ENCODE assay signal across 14 mouse cellular contexts in the genomic region with DNA sequence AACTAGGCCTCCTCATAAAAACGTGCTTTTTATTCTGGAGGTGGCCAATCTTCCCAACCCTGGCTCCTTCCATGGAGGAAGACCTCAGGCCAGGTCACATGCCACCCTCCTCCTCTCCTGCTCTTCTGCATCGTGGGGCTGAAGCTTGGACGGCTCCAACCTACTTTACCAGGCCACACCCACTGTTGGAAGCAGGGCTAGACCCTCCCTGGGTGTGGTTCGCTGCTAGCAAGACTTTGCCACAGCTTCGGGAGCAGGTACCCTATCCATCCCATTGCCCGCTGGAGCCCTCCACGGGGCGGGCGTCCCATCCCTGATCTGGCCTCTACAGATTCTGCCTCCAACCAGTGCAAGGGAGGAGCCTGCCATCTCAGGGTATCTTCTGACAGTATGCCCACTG. TPM values are rescaled to one million over a fixed set of nuclear protein-coding genes. Genes with fewer than 3 reads are reported as not detected.
DNase-seq lines count a peak whose midpoint lies in the region; ATAC-seq lines count a peak whose summit lies in the region.
"Had no signal": no experiment of that assay in that cellular context is flagged by ENCODE, and none has a peak within 500 bp of the region (broad histone marks: within the 10 kb centered on the region; RNA-seq: fewer than 3 reads in every experiment).

No protein-coding gene starts in this region.

- H3K27me3 ChIP-seq in heart, embryonic 13.5 days (replicated peaks) = peaks cover 19% of the 10 kb centered on the region; the same call in 1 of the 2 replicates
- H3K27me3 ChIP-seq in liver, embryonic 13.5 days = peaks cover 12% of the 10 kb centered on the region
- 0 out of 2 replicates have a peak, but pooled peaks cover 3% of the 10 kb centered on the region for H3K27me3 ChIP-seq in liver, embryonic 11.5 days (replicated peaks; ENCODE audit: control insufficient read depth, insufficient read depth, low read length)
- 0 out of 2 replicates have a peak, but pooled peaks cover 6% of the 10 kb centered on the region for H3K27me3 ChIP-seq in limb, embryonic 12.5 days
- H3K27me3 ChIP-seq in midbrain, embryonic 10.5 days (ENCODE audit: low read depth, poor library complexity, severe bottlenecking) = peaks cover 11% of the 10 kb centered on the region
- H3K27me3 ChIP-seq: intestine, embryonic 15.5 days; neural tube, embryonic 15.5 days had no signal

- no peaks in the 10 kb centered on the region for H3K9me3 ChIP-seq in heart, embryonic 13.5 days
- H3K9me3 ChIP-seq in liver, embryonic 13.5 days (replicated peaks) = no peaks in the 10 kb centered on the region
- no peaks in the 10 kb centered on the region for H3K9me3 ChIP-seq in liver, embryonic 11.5 days (ENCODE audit: control insufficient read depth, low read length)
- no peaks in the 10 kb centered on the region for H3K9me3 ChIP-seq in limb, embryonic 12.5 days
- no peaks in the 10 kb centered on the region for H3K9me3 ChIP-seq in midbrain, embryonic 10.5 days (replicated peaks)
- H3K9me3 ChIP-seq: intestine, embryonic 15.5 days; megakaryocyte, embryonic 14.5 days; neural tube, embryonic 15.5 days had no signal

- H3K9ac ChIP-seq in heart, embryonic 13.5 days = peak overlapping the region; percentile 14; the same call in 1 of the 2 replicates
- 0 out of 2 replicates have a peak overlapping the region, but pooled peaks have one; percentile 10 for H3K9ac ChIP-seq in liver, embryonic 13.5 days
- H3K9ac ChIP-seq in liver, embryonic 11.5 days (ENCODE audit: low read depth, low read length) = no peak overlapping the region
- H3K9ac ChIP-seq in limb, embryonic 12.5 days (replicated peaks) = no peak overlapping the region
- H3K9ac ChIP-seq: intestine, embryonic 15.5 days; neural tube, embryonic 15.5 days had no signal

- WGBS in heart, embryonic 13.5 days = 55% methylated on average over 9 of the region's 9 CpGs
- 61% methylated on average over 9 of the region's 9 CpGs for WGBS in liver, embryonic 13.5 days (ENCODE audit: insufficient replicate concordance)
- WGBS in liver, embryonic 11.5 days = 77% methylated on average over 9 of the region's 9 CpGs
- 77% methylated on average over 9 of the region's 9 CpGs for WGBS in limb, embryonic 12.5 days
- 81% methylated on average over 9 of the region's 9 CpGs for WGBS in midbrain, embryonic 10.5 days

- H3K36me3 ChIP-seq in heart, embryonic 13.5 days = peaks cover 31% of the 10 kb centered on the region
- H3K36me3 ChIP-seq in liver, embryonic 13.5 days = 0 out of 2 replicates have a peak, but pooled peaks cover 3% of the 10 kb centered on the region
- peaks cover 6% of the 10 kb centered on the region for H3K36me3 ChIP-seq in liver, embryonic 11.5 days (ENCODE audit: control insufficient read depth, insufficient read depth, low read length)
- peaks cover 37% of the 10 kb centered on the region for H3K36me3 ChIP-seq in limb, embryonic 12.5 days
- peaks cover 47% of the 10 kb centered on the region for H3K36me3 ChIP-seq in midbrain, embryonic 10.5 days
- H3K36me3 ChIP-seq: intestine, embryonic 15.5 days had no signal

- no peak overlapping the region for H3K27ac ChIP-seq in heart, embryonic 13.5 days (replicated peaks)
- no peak overlapping the region for H3K27ac ChIP-seq in liver, embryonic 13.5 days
- H3K27ac ChIP-seq in liver, embryonic 11.5 days (ENCODE audit: low read depth, low read length) = no peak overlapping the region
- H3K27ac ChIP-seq in limb, embryonic 12.5 days = peak overlapping the region; percentile 29; the same call in 1 of the 2 replicates
- no peak overlapping the region for H3K27ac ChIP-seq in midbrain, embryonic 10.5 days (replicated peaks)
- H3K27ac ChIP-seq: intestine, embryonic 15.5 days; neural tube, embryonic 15.5 days; stomach, postnatal 0 days had no signal

- peaks cover 25% of the 10 kb centered on the region for H3K4me1 ChIP-seq in heart, embryonic 13.5 days
- H3K4me1 ChIP-seq in liver, embryonic 13.5 days (replicated peaks) = peaks cover 21% of the 10 kb centered on the region
- H3K4me1 ChIP-seq in liver, embryonic 11.5 days (replicated peaks; ENCODE audit: control insufficient read depth, insufficient read depth, low read length) = peaks cover 13% of the 10 kb centered on the region; the same call in 1 of the 2 replicates
- H3K4me1 ChIP-seq in limb, embryonic 12.5 days (replicated peaks) = peaks cover 30% of the 10 kb centered on the region
- peaks cover 28% of the 10 kb centered on the region for H3K4me1 ChIP-seq in midbrain, embryonic 10.5 days

- no peak for DNase-seq in heart, postnatal 36 days
- no peak for DNase-seq in liver, embryonic 13.5 days
- no peak for DNase-seq in liver, embryonic 11.5 days (ENCODE audit: low spot score)
- peak; percentile 52 for DNase-seq in ZHBTc4 (ENCODE audit: low read depth, low spot score)
- DNase-seq in midbrain, embryonic 10.5 days (ENCODE audit: low spot score) = no peak
- DNase-seq: kidney, postnatal 10 days; retina, postnatal 1 day had no signal

- intact Hi-C loops in heart, postnatal 36 days (cut with DNase I) = no loop called here

- H3K4me3 ChIP-seq in heart, embryonic 13.5 days = no peak overlapping the region
- no peak overlapping the region for H3K4me3 ChIP-seq in liver, embryonic 13.5 days (replicated peaks)
- no peak overlapping the region for H3K4me3 ChIP-seq in liver, embryonic 11.5 days (ENCODE audit: low read depth, low read length)
- H3K4me3 ChIP-seq in limb, embryonic 12.5 days (replicated peaks) = no peak overlapping the region
- H3K4me3 ChIP-seq in midbrain, embryonic 10.5 days = no peak overlapping the region
- H3K4me3 ChIP-seq: intestine, embryonic 15.5 days; megakaryocyte, embryonic 14.5 days; neural tube, embryonic 15.5 days had no signal

- ATAC-seq in heart, embryonic 13.5 days (ENCODE audit: extremely low read depth, insufficient number of reproducible peaks, low FRiP score, low TSS enrichment) = no peak
- no peak for ATAC-seq in liver, embryonic 13.5 days (ENCODE audit: low read depth)
- ATAC-seq in liver, embryonic 11.5 days (replicated peaks; ENCODE audit: low FRiP score) = no peak
- ATAC-seq in limb, embryonic 12.5 days (ENCODE audit: insufficient number of reproducible peaks, insufficient read depth, low FRiP score, low TSS enrichment, low read depth) = no peak
- ATAC-seq in erythroblast, adult 5-6 weeks (replicated peaks; ENCODE audit: low FRiP score, poor library complexity, severe bottlenecking) = no peak
- ATAC-seq: intestine, embryonic 15.5 days had no signal

- peak overlapping the region; percentile 40 for H3K4me2 ChIP-seq in heart, embryonic 13.5 days
- H3K4me2 ChIP-seq in liver, embryonic 13.5 days = no peak overlapping the region
- H3K4me2 ChIP-seq in liver, embryonic 11.5 days = no peak overlapping the region
- 0 out of 2 replicates have a peak overlapping the region, but pooled peaks have one; percentile 24 for H3K4me2 ChIP-seq in limb, embryonic 12.5 days
- H3K4me2 ChIP-seq: intestine, embryonic 15.5 days; neural tube, embryonic 15.5 days had no signal

RNA-seq across cellular contexts. Expression of a gene that starts 7.4 kb away (rescaled TPM):
- polyA plus RNA-seq in heart, embryonic 13.5 days (2015; fragmentation: Nextera tagmentation; extraction: Ambion mirVana) = 12.7 and 14.1 TPM in 2 replicates
- total RNA-seq in heart, postnatal 36 days (2021) = 10 to 100 TPM; 13.4 to 16.3 TPM
- 3.1 and 3.2 TPM in 2 replicates for polyA plus RNA-seq in liver, embryonic 13.5 days (2015; fragmentation: Nextera tagmentation; extraction: Ambion mirVana)
- polyA plus RNA-seq in liver, embryonic 11.5 days (2014; fragmentation: Nextera tagmentation; extraction: Ambion mirVana) = 7.2 and 7.9 TPM in 2 replicates
- 28.0 and 29.5 TPM in 2 replicates for polyA plus RNA-seq in limb, embryonic 12.5 days (2016; fragmentation: Nextera tagmentation; extraction: Ambion mirVana)
- 1.0 TPM in 1 of 2 replicates, not detected in the other for total RNA-seq in erythroblast, adult 5-6 weeks (2015; ENCODE audit: low replicate concordance)
- total RNA-seq in erythroblast, adult 5-6 weeks (2017; ENCODE audit: low replicate concordance) = not detected in 2 replicates
- 16.9 and 21.7 TPM in 2 replicates for polyA plus RNA-seq in midbrain, embryonic 10.5 days (2016; fragmentation: Nextera tagmentation; extraction: Ambion mirVana)

RNA-seq across cellular contexts. Expression of a gene that starts 7.5 kb away (rescaled TPM):
- polyA plus RNA-seq in heart, embryonic 13.5 days (2015; fragmentation: Nextera tagmentation; extraction: Ambion mirVana) = 31.0 and 33.5 TPM in 2 replicates
- total RNA-seq in heart, postnatal 36 days (2021) = 10 to 100 TPM; 14.5 to 16.0 TPM
- 24.9 and 25.1 TPM in 2 replicates for polyA plus RNA-seq in liver, embryonic 13.5 days (2015; fragmentation: Nextera tagmentation; extraction: Ambion mirVana)
- 47.8 and 52.2 TPM in 2 replicates for polyA plus RNA-seq in liver, embryonic 11.5 days (2014; fragmentation: Nextera tagmentation; extraction: Ambion mirVana)
- polyA plus RNA-seq in limb, embryonic 12.5 days (2016; fragmentation: Nextera tagmentation; extraction: Ambion mirVana) = 41.5 and 42.6 TPM in 2 replicates
- 17.3 and 18.6 TPM in 2 replicates for total RNA-seq in erythroblast, adult 5-6 weeks (2015; ENCODE audit: low replicate concordance)
- total RNA-seq in erythroblast, adult 5-6 weeks (2017; ENCODE audit: low replicate concordance) = 3.6 and 3.9 TPM in 2 replicates
- polyA plus RNA-seq in midbrain, embryonic 10.5 days (2016; fragmentation: Nextera tagmentation; extraction: Ambion mirVana) = 38.6 TPM in 2 replicates

RNA-seq across cellular contexts. Expression of a gene that starts 7.6 kb away (rescaled TPM):
- 0.86 and 0.94 TPM in 2 replicates for polyA plus RNA-seq in heart, embryonic 13.5 days (2015; fragmentation: Nextera tagmentation; extraction: Ambion mirVana)
- under 1 TPM; 0.33 to 0.62 TPM for total RNA-seq in heart, postnatal 36 days (2021)
- 0.29 and 0.49 TPM in 2 replicates for polyA plus RNA-seq in liver, embryonic 13.5 days (2015; fragmentation: Nextera tagmentation; extraction: Ambion mirVana)
- 1.3 and 1.5 TPM in 2 replicates for polyA plus RNA-seq in liver, embryonic 11.5 days (2014; fragmentation: Nextera tagmentation; extraction: Ambion mirVana)
- 2.5 and 3.7 TPM in 2 replicates for polyA plus RNA-seq in limb, embryonic 12.5 days (2016; fragmentation: Nextera tagmentation; extraction: Ambion mirVana)
- total RNA-seq in erythroblast, adult 5-6 weeks (2015; ENCODE audit: low replicate concordance) = 0.84 TPM in 1 of 2 replicates, not detected in the other
- not detected in 2 replicates for total RNA-seq in erythroblast, adult 5-6 weeks (2017; ENCODE audit: low replicate concordance)
- polyA plus RNA-seq in midbrain, embryonic 10.5 days (2016; fragmentation: Nextera tagmentation; extraction: Ambion mirVana) = 0.98 and 1.6 TPM in 2 replicates

RNA-seq across cellular contexts. Expression of a gene that starts 23.7 kb away (rescaled TPM):
- polyA plus RNA-seq in heart, embryonic 13.5 days (2015; fragmentation: Nextera tagmentation; extraction: Ambion mirVana) = 101 and 102 TPM in 2 replicates
- 10 to 100 TPM; 20.2 to 25.2 TPM for total RNA-seq in heart, postnatal 36 days (2021)
- polyA plus RNA-seq in liver, embryonic 13.5 days (2015; fragmentation: Nextera tagmentation; extraction: Ambion mirVana) = 186 and 203 TPM in 2 replicates
- 347 and 349 TPM in 2 replicates for polyA plus RNA-seq in liver, embryonic 11.5 days (2014; fragmentation: Nextera tagmentation; extraction: Ambion mirVana)
- polyA plus RNA-seq in limb, embryonic 12.5 days (2016; fragmentation: Nextera tagmentation; extraction: Ambion mirVana) = 145 and 149 TPM in 2 replicates
- total RNA-seq in erythroblast, adult 5-6 weeks (2015; ENCODE audit: low replicate concordance) = 7.5 and 27.6 TPM in 2 replicates
- 19.2 and 23.3 TPM in 2 replicates for total RNA-seq in erythroblast, adult 5-6 weeks (2017; ENCODE audit: low replicate concordance)
- 209 and 269 TPM in 2 replicates for polyA plus RNA-seq in midbrain, embryonic 10.5 days (2016; fragmentation: Nextera tagmentation; extraction: Ambion mirVana)

RNA-seq across cellular contexts. Expression of a gene that starts 36.6 kb away (rescaled TPM):
- polyA plus RNA-seq in heart, embryonic 13.5 days (2015; fragmentation: Nextera tagmentation; extraction: Ambion mirVana) = 273 and 282 TPM in 2 replicates
- total RNA-seq in heart, postnatal 36 days (2021) = 100 to 1,000 TPM; 135 to 143 TPM
- polyA plus RNA-seq in liver, embryonic 13.5 days (2015; fragmentation: Nextera tagmentation; extraction: Ambion mirVana) = 250 and 275 TPM in 2 replicates
- 552 and 577 TPM in 2 replicates for polyA plus RNA-seq in liver, embryonic 11.5 days (2014; fragmentation: Nextera tagmentation; extraction: Ambion mirVana)
- polyA plus RNA-seq in limb, embryonic 12.5 days (2016; fragmentation: Nextera tagmentation; extraction: Ambion mirVana) = 732 and 757 TPM in 2 replicates
- total RNA-seq in erythroblast, adult 5-6 weeks (2015; ENCODE audit: low replicate concordance) = 140 and 157 TPM in 2 replicates
- 174 and 180 TPM in 2 replicates for total RNA-seq in erythroblast, adult 5-6 weeks (2017; ENCODE audit: low replicate concordance)
- 587 and 631 TPM in 2 replicates for polyA plus RNA-seq in midbrain, embryonic 10.5 days (2016; fragmentation: Nextera tagmentation; extraction: Ambion mirVana)

Comparison
In these comparisons a context has a peak if more than half of its experiments do, and no peak if none do; other contexts are left out.
1. H3K9ac ChIP-seq: peak in heart, embryonic 13.5 days (single experiment) and liver, embryonic 13.5 days (single experiment); none in liver, embryonic 11.5 days (single experiment) and limb, embryonic 12.5 days (single experiment).
2. H3K4me2 ChIP-seq: peak in heart, embryonic 13.5 days (single experiment) and limb, embryonic 12.5 days (single experiment); none in liver, embryonic 13.5 days (single experiment) and liver, embryonic 11.5 days (single experiment).